Mouse (Mus musculus) myocyte (in vitro differentiated cells): ENCODE results near the gene Gtf2b. TPM values are rescaled to one million over a fixed set of nuclear protein-coding genes. Genes with fewer than 3 reads are reported as not detected.

ENCODE experiments used
- H3K27me3 ChIP-seq: one replicate; pipeline ENCODE4 v1.6.1; 2011; ENCODE audit not compliant: control insufficient read depth, insufficient read depth, insufficient read length
- H3K36me3 ChIP-seq: one replicate; pipeline ENCODE4 v1.6.1; 2011; ENCODE audit not compliant: control insufficient read depth, insufficient read depth
- H3K4me2 ChIP-seq: one replicate; pipeline ENCODE4 v1.6.1; 2011; ENCODE audit warnings: low read depth, control low read depth
- H3K4me3 ChIP-seq: one replicate; pipeline ENCODE4 v1.5.1; 2011; ENCODE audit warnings: mild to moderate bottlenecking, control low read depth, moderate library complexity
- H3K79me2 ChIP-seq: one replicate; pipeline ENCODE4 v1.6.1; 2011; ENCODE audit not compliant: control insufficient read depth, insufficient read depth
- H3ac ChIP-seq: one replicate; pipeline ENCODE4 v1.6.1; 2011; ENCODE audit not compliant: control insufficient read depth, insufficient read length
- CEBPB ChIP-seq: IDR thresholded peaks from 2 replicates; pipeline ENCODE4 v1.6.1; 2011; ENCODE audit warnings: mild to moderate bottlenecking, moderate library complexity; ENCODE audit not compliant: poor library complexity, insufficient read depth, severe bottlenecking
- E2F4 ChIP-seq: IDR thresholded peaks from one replicate; pipeline ENCODE4 v1.6.1; 2011; ENCODE audit warnings: mild to moderate bottlenecking, control low read depth, moderate library complexity; ENCODE audit not compliant: insufficient read depth
- MAX ChIP-seq: IDR thresholded peaks from one replicate; pipeline ENCODE4 v1.6.1; 2011; ENCODE audit warnings: low read depth, mild to moderate bottlenecking, control low read depth
- MYOD1 ChIP-seq, 3 experiments: IDR thresholded peaks; one replicate each; pipeline ENCODE4 v1.6.1; 2011; ENCODE audit warnings: control low read depth in 2 of 3, low read depth in 2 of 3, mild to moderate bottlenecking in 2 of 3, moderate library complexity in 1 of 3; ENCODE audit not compliant: insufficient read length in 2 of 3, control insufficient read depth in 1 of 3
- MYOG ChIP-seq, 3 experiments: IDR thresholded peaks; one replicate each; pipeline ENCODE4 v1.6.1; 2011; ENCODE audit warnings: control low read depth in 2 of 3, low read depth in 2 of 3, mild to moderate bottlenecking in 2 of 3; ENCODE audit not compliant: insufficient read length in 2 of 3, control insufficient read depth in 1 of 3, insufficient read depth in 1 of 3
- POLR2A ChIP-seq: IDR thresholded peaks from one replicate; pipeline ENCODE4 v1.6.1; 2011; ENCODE audit warnings: low read depth, mild to moderate bottlenecking, control low read depth, moderate library complexity; ENCODE audit not compliant: insufficient read length
- POLR2AphosphoS2 ChIP-seq: IDR thresholded peaks from one replicate; pipeline ENCODE4 v1.6.1; 2011; ENCODE audit warnings: low read depth, control low read depth; ENCODE audit not compliant: insufficient read length
- REST ChIP-seq: IDR thresholded peaks from one replicate; pipeline ENCODE4 v1.6.1; 2011; ENCODE audit warnings: mild to moderate bottlenecking, control low read depth, moderate library complexity; ENCODE audit not compliant: insufficient read depth, insufficient read length
- SRF ChIP-seq: IDR thresholded peaks from one replicate; pipeline ENCODE4 v1.6.1; 2011; ENCODE audit warnings: low read depth; ENCODE audit not compliant: control insufficient read depth, insufficient read length
- TCF12 ChIP-seq: IDR thresholded peaks from one replicate; pipeline ENCODE4 v1.6.1; 2011; ENCODE audit warnings: mild to moderate bottlenecking, control low read depth; ENCODE audit not compliant: poor library complexity, insufficient read depth, severe bottlenecking
- TCF3 ChIP-seq: IDR thresholded peaks from one replicate; pipeline ENCODE4 v1.6.1; 2011; ENCODE audit warnings: low read depth, control low read depth; ENCODE audit not compliant: insufficient read length
- USF1 ChIP-seq: IDR thresholded peaks from one replicate; pipeline ENCODE4 v1.6.1; 2011; ENCODE audit warnings: low read depth, mild to moderate bottlenecking, control low read depth, moderate library complexity
- polyA plus RNA-seq: library from polyadenylated mRNA; unstranded; fragments of >200 nt; fragmentation: generic; extraction: Trizol; gene quantifications from one replicate; pipeline ENCODE4 v1.2.1, GENCODE M21; 2012; ENCODE audit warnings: missing spikeins

Gene Gtf2b
- polyA plus RNA-seq, 1 experiment, result 21.6 TPM

DNA sequence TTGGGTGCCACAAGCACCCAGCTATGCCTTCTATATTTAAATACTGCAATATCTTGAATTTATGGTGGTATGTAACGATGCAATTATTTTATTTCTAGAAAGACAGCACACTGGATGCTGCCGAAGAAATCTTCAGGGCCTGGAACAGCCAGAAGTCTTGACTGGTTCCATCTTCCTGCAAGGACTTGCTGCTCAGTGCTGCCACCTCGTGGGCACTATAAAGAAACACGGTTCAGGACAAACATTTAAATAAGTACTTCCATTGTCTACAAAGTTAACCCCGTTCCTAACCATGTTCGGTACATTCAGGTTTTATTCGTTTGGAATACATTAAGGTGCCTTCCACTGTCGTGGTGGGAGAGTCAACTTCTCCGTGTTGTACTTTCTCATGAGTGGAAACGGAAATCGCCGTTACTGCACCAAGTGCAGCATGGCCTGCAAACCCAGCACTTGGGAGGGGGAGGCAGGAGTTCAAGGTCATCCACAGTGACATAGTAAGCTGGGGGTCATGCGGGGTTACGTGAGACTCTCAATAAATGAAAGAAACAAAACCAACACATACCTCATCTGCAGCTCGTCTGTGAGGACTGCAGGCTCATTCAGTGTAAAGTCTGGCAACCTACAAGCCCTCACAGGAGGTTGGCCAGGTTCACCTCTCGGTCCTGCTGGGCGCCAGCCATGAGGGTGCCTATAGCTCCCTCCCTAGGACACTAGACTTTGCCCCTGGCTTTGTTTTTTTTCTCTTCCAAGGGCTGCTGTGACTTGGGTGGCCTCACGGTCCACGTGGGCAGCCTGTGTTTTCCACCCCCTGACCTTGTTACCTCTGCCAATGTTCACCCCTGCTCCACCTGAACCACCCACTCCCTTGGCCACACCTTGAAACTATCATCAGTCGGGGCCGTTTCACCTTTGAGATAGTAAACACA is 20.6 kb upstream of the Gtf2b start:
- TF ChIP-seq POLR2A, result no peak
- no peak for TF ChIP-seq SRF
- TF ChIP-seq TCF3, result no peak
- TF ChIP-seq MYOG (IDR thresholded peaks at IDR 0.05; ENCODE audit: control insufficient read depth in 1 of 3, insufficient read depth in 1 of 3, insufficient read length in 2 of 3, low read depth in 2 of 3), result no peak
- no peak for TF ChIP-seq CEBPB
- no peak for TF ChIP-seq E2F4
- TF ChIP-seq TCF12, result no peak
- TF ChIP-seq USF1, result no peak
- no peak for TF ChIP-seq REST
- TF ChIP-seq MYOD1 (IDR thresholded peaks at IDR 0.05; ENCODE audit: control insufficient read depth in 1 of 3, insufficient read length in 2 of 3, low read depth in 2 of 3), result no peak
- H3K27me3 ChIP-seq, result no peaks in the 10 kb centered on the region

DNA sequence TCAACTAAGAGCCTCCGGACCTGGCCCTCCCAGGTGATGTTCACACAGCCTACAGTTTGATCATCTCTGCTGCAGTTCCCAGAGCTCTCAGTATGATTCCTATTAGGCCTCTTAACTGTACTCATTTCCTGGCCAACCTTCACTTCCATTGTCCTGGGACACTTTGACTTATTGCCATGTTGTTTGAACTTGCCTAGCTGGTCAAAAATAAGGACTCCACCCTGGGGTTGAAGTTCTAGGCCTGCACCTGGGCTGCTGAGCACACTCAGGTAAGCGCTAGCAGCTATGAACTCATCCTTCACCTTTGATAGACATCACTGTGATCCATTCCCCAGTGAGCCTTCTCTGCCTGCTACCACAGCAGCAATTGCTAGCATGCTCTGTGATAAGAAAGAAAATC is 19.8 kb upstream of the Gtf2b start:
- Histone ChIP-seq H3K4me2 (no peak overlapping the region), H3K36me3 (no peaks in the 10 kb centered on the region), H3ac (no peak overlapping the region), H3K27me3 (no peaks in the 10 kb centered on the region), H3K4me3 (no peak overlapping the region), H3K79me2 (no peaks in the 10 kb centered on the region)
- TF ChIP-seq USF1, result no peak
- TF ChIP-seq SRF, result no peak
- no peak for TF ChIP-seq MYOG (IDR thresholded peaks at IDR 0.05; ENCODE audit: control insufficient read depth in 1 of 3, insufficient read depth in 1 of 3, insufficient read length in 2 of 3, low read depth in 2 of 3)
- TF ChIP-seq MAX, result no peak
- no peak for TF ChIP-seq TCF12
- no peak for TF ChIP-seq MYOD1 (IDR thresholded peaks at IDR 0.05; ENCODE audit: control insufficient read depth in 1 of 3, insufficient read length in 2 of 3, low read depth in 2 of 3)
- TF ChIP-seq E2F4, result no peak
- no peak for TF ChIP-seq CEBPB
- no peak for TF ChIP-seq TCF3

More for the DNA sequence above, 20.6 kb upstream of the Gtf2b start:
- Histone ChIP-seq H3K79me2 (no peaks in the 10 kb centered on the region), H3K4me3 (no peak overlapping the region), H3ac (no peak overlapping the region), H3K36me3 (no peaks in the 10 kb centered on the region), H3K4me2 (no peak overlapping the region)

DNA sequence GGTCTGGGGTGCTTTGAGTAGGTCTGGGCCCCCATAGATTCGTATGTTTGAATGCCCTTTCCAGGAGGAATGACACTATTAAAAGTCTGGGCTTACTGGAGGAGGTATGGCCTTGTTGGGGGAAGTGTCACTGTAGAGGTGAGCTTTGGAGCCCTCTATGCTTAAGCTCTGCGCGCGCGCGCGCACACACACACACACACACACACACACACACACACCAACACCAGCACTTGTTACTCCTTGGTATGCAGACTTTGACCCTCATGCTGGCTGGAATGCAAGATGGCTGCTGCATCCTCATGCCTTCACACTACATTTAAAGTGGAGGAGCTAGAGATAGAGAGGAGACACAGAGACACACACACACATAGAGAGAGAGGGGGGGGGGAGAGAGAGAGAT is 17.2 kb upstream of the Gtf2b start:
- no peak for TF ChIP-seq E2F4
- no peak for TF ChIP-seq TCF3
- TF ChIP-seq MYOG (IDR thresholded peaks at IDR 0.05; ENCODE audit: control insufficient read depth in 1 of 3, insufficient read depth in 1 of 3, insufficient read length in 2 of 3, low read depth in 2 of 3), result no peak
- TF ChIP-seq SRF, result no peak
- TF ChIP-seq MYOD1 (IDR thresholded peaks at IDR 0.05; ENCODE audit: control insufficient read depth in 1 of 3, insufficient read length in 2 of 3, low read depth in 2 of 3), result no peak
- TF ChIP-seq CEBPB, result no peak
- no peak for TF ChIP-seq POLR2A
- no peak for TF ChIP-seq REST
- TF ChIP-seq MAX, result no peak
- TF ChIP-seq POLR2AphosphoS2, result no peak
- no peak for TF ChIP-seq USF1
- no peak for TF ChIP-seq TCF12
- H3K36me3 ChIP-seq, result no peaks in the 10 kb centered on the region
- no peaks in the 10 kb centered on the region for H3K27me3 ChIP-seq
- H3K4me2 ChIP-seq, result no peak overlapping the region
- no peaks in the 10 kb centered on the region for H3K79me2 ChIP-seq
- H3K4me3 ChIP-seq, result no peak overlapping the region
- H3ac ChIP-seq, result no peak overlapping the region

DNA sequence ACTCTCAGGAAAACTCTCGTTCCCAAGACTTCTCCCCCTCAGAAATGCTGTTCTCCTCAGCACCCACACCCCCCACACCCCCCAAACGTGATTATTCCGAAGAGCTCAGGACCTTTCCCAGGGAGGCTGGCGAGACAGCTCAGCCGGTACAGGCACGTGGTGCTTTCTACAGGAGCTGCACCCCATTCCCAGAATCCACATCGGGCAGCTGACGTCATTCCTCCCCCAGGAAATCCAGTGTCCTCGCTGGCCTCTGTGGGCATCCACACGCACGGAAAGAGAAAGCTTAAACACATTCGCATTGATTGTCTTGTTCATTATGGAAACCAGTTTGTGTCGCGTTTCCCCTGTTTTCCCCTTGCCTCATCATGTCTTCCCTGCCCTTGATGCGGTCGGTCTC is 15.7 kb upstream of the Gtf2b start:
- Histone ChIP-seq H3K79me2 (no peaks in the 10 kb centered on the region), H3K36me3 (no peaks in the 10 kb centered on the region), H3ac (no peak overlapping the region), H3K4me2 (no peak overlapping the region), H3K27me3 (no peaks in the 10 kb centered on the region), H3K4me3 (no peak overlapping the region)
- TF ChIP-seq E2F4 (no peak), SRF (no peak), MYOG (IDR thresholded peaks at IDR 0.05; ENCODE audit: control insufficient read depth in 1 of 3, insufficient read depth in 1 of 3, insufficient read length in 2 of 3, low read depth in 2 of 3) (no peak), TCF12 (no peak), USF1 (no peak), MYOD1 (IDR thresholded peaks at IDR 0.05; ENCODE audit: control insufficient read depth in 1 of 3, insufficient read length in 2 of 3, low read depth in 2 of 3) (no peak), POLR2A (no peak), REST (no peak), TCF3 (no peak), POLR2AphosphoS2 (no peak), MAX (no peak)
